Mouse (Mus musculus) limb, embryonic 15.5 days (tissue): ENCODE data around the gene Gtsf1. TPM values are rescaled to one million over a fixed set of nuclear protein-coding genes. Genes with fewer than 3 reads are reported as not detected.
A peak's percentile ranks its signal among the peaks of the same experiment; 100 is the strongest.
"Not testable (repeated sequence)": the region's sequence is repeated elsewhere in the genome, so short reads cannot be mapped to it uniquely, and the experiment has no call there.

Source experiments
- ATAC-seq: fragments of 200-750 bp; cut with Nextera tagmentation; 2 replicates; pipeline ENCODE4 v1.8.0; 2017; ENCODE audit warnings: low read depth, moderate TSS enrichment; ENCODE audit not compliant: insufficient number of reproducible peaks, low FRiP score, low TSS enrichment
- H3K27ac ChIP-seq: fragments of 300-500 bp; sonication (generic); 2 replicates; pipeline ENCODE4 v1.5.1; 2015; ENCODE audit warnings: moderate library complexity, mild to moderate bottlenecking, inconsistent platforms
- H3K27me3 ChIP-seq: fragments of 300-500 bp; sonication (generic); 2 replicates; pipeline ENCODE4 v1.6.1; 2015; ENCODE audit warnings: inconsistent platforms
- H3K36me3 ChIP-seq: fragments of 300-500 bp; sonication (generic); 2 replicates; pipeline ENCODE4 v1.6.1; 2015; ENCODE audit warnings: inconsistent platforms
- H3K4me1 ChIP-seq: fragments of 300-500 bp; sonication (generic); 2 replicates; pipeline ENCODE4 v1.6.1; 2015; ENCODE audit warnings: inconsistent platforms
- H3K4me2 ChIP-seq: fragments of 300-500 bp; sonication (generic); 2 replicates; pipeline ENCODE4 v1.6.1; 2015; ENCODE audit warnings: mild to moderate bottlenecking, inconsistent platforms
- H3K4me3 ChIP-seq: fragments of 300-500 bp; sonication (generic); 2 replicates; pipeline ENCODE4 v1.5.1; 2015; ENCODE audit warnings: mild to moderate bottlenecking, inconsistent platforms
- H3K9ac ChIP-seq: fragments of 300-500 bp; sonication (generic); 2 replicates; pipeline ENCODE4 v1.6.1; 2015; ENCODE audit warnings: inconsistent platforms
- H3K9me3 ChIP-seq: fragments of 300-500 bp; sonication (generic); 2 replicates; pipeline ENCODE4 v1.6.1; 2016; ENCODE audit warnings: inconsistent platforms
- WGBS: fragments of 180-500 bp; shearing (Covaris S2); methylation state at CpG from one replicate; pipeline ENCODE4 v1.1.7; 2015; 5-methylcytosine and 5-hydroxymethylcytosine counted together
- polyA plus RNA-seq: library from polyadenylated mRNA; unstranded; fragments of >200 nt; fragmentation: Nextera tagmentation; extraction: Ambion mirVana; gene quantifications from 2 replicates; pipeline ENCODE4 v1.2.1, GENCODE M21; 2015

Gene Gtsf1
- polyA plus RNA-seq, 1 experiment from 2014 or later, result not detected

DNA sequence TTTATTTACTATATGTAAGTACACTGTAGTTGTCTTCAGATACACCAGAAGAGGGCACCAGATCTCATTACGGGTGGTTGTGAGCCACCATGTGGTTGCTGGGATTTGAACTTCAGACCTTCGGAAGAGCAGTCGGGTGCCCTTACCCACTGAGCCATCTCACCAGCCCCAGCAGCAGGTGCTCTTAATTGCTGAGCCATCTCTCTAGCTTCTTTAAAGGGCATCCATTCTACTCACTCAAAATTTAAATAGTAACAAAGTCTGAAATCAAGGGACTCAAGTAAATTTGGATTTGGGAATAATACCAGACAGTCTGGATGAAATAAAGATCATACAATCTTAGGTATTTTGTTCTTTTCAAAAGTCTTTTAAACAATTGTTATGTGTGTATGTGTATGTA, 24.7 kb downstream of the Gtsf1 start:
- H3K9ac ChIP-seq, H3K27ac ChIP-seq, H3K4me3 ChIP-seq, ATAC-seq, H3K36me3 ChIP-seq, H3K27me3 ChIP-seq, H3K9me3 ChIP-seq, H3K4me1 ChIP-seq, H3K4me2 ChIP-seq: not testable (repeated sequence)
- WGBS, result 81% methylated on average over 3 of the region's 3 CpGs

DNA sequence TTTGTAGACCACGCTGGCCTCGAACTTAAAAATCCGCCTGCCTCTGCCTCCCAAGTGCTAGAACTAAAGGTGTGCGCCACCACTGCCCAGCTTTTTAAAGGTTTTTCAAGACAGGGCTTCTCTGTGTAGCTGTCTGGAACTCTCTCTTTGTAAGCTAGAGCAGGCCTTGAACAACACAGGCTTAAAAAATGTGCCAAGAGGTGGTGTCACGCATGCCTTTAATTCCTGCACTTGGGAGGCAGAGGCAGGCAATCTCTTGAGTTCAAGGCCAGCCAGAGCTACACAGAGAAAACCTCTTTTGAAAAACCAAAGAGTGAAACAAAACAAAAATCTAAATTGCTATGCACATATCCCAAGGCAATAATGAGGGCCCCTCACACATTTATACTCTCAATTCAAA, 28.9 kb downstream of the Gtsf1 start:
- no peaks in the 10 kb centered on the region for H3K4me1 ChIP-seq
- no peaks in the 10 kb centered on the region for H3K9me3 ChIP-seq
- no peaks in the 10 kb centered on the region for H3K27me3 ChIP-seq
- H3K4me2 ChIP-seq, result no peak overlapping the region
- no peak for ATAC-seq
- H3K27ac ChIP-seq, result no peak overlapping the region
- H3K36me3 ChIP-seq, result no peaks in the 10 kb centered on the region
- H3K4me3 ChIP-seq, result no peak overlapping the region
- WGBS, result 92% methylated on average over 5 of the region's 5 CpGs
- H3K9ac ChIP-seq, result no peak overlapping the region

DNA sequence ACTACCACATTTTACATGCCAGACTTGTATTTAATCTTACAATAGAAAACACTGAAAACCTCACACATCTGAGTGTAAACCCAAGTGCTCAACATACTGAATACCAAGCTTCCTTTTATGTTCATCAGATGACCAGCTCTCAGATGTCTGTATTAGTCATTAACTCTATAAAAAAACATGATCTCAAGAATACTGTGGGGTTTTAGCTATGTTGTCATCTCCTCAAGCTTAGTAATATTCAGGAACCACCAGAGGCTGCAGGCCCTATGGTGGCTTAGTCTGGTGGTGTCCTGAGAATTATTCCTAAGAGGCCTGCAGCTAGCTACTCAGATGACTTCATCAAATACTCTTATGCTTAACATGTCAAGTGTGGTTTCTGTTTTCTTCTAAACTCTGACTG, 36.7 kb downstream of the Gtsf1 start:
- Histone ChIP-seq H3K4me3 (no peak overlapping the region), H3K4me1 (no peaks in the 10 kb centered on the region), H3K4me2 (no peak overlapping the region), H3K36me3 (no peaks in the 10 kb centered on the region), H3K27ac (no peak overlapping the region), H3K9ac (no peak overlapping the region), H3K27me3 (no peaks in the 10 kb centered on the region), H3K9me3 (no peaks in the 10 kb centered on the region)
- ATAC-seq, result no peak

DNA sequence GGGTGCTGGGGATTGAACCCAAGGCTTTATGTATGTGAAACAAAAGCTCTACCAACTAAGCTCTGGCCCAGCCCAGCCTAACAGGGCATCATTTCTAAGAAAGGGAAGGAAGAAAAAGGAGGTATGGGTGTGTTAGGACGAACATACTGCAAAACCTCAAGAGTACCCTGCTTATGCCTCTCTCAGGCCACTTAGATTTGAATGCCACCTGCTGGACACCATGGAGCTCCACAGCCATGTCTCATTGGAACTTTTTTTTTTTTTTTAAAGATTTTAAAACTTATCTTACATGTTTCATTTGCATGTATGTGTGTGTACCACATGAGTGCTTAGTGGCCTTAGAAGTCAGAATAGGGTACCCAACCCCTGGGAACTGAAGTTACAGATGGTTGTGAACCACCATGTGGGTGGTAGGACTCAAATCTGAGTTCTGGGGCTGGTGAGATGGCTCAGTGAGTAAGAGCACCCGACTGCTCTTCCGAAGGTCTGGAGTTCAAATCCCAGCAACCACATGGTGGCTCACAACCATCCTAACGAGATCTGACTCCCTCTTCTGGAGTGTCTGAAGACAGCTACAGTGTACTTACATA, 41.6 kb downstream of the Gtsf1 start:
- no peak for ATAC-seq
- H3K9me3 ChIP-seq, result no peaks in the 10 kb centered on the region
- H3K4me1 ChIP-seq, result peaks cover 7% of the 10 kb centered on the region
- no peaks in the 10 kb centered on the region for H3K27me3 ChIP-seq
- 44% methylated on average over 4 of the region's 4 CpGs for WGBS
- no peaks in the 10 kb centered on the region for H3K36me3 ChIP-seq
- H3K27ac ChIP-seq, result no peak overlapping the region
- no peak overlapping the region for H3K4me2 ChIP-seq
- H3K4me3 ChIP-seq, result no peak overlapping the region
- no peak overlapping the region for H3K9ac ChIP-seq

DNA sequence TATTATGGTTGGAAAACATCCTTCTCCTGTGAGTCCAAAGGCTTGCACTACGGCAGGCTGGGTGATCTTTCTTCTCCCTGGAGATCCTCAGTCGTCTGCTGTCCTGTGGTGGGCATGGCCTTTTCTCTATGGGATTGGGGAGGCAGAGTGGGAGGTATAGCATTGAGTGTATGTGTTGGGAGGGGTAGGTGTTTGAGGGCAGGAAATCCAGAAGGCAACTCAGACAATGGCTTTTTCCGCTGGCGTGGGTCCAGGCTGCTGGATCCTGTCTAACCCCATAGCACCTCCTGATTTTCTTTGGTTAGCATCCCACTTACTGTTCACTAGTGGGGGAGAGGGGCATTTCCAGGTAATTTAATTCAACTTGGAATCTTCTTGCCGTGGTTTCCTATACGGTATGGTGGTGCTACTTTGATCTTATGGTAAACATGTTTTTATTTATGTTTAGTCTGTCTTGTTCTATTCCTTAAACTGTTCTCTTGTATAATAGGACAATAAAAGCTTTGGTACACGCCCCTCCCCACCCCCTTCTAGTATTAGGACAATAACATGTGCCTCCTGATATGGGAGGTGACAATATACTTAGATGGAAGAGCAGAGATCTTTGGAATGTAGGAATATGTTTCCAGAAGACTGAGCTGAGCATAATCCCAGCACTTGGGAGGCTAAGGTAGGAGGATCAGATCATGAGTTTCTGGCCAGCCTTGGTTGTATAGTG, 46.3 kb downstream of the Gtsf1 start:
- H3K36me3 ChIP-seq, result no peaks in the 10 kb centered on the region
- WGBS, result 61% methylated on average over 7 of the region's 7 CpGs
- 0 out of 2 replicates have a peak overlapping the region, but pooled peaks have one; percentile 7 for H3K27ac ChIP-seq
- H3K4me2 ChIP-seq, result no peak overlapping the region
- H3K9ac ChIP-seq, result no peak overlapping the region
- ATAC-seq, result no peak
- no peaks in the 10 kb centered on the region for H3K9me3 ChIP-seq
- peaks cover 18% of the 10 kb centered on the region for H3K4me1 ChIP-seq
- no peaks in the 10 kb centered on the region for H3K27me3 ChIP-seq
- H3K4me3 ChIP-seq, result no peak overlapping the region

DNA sequence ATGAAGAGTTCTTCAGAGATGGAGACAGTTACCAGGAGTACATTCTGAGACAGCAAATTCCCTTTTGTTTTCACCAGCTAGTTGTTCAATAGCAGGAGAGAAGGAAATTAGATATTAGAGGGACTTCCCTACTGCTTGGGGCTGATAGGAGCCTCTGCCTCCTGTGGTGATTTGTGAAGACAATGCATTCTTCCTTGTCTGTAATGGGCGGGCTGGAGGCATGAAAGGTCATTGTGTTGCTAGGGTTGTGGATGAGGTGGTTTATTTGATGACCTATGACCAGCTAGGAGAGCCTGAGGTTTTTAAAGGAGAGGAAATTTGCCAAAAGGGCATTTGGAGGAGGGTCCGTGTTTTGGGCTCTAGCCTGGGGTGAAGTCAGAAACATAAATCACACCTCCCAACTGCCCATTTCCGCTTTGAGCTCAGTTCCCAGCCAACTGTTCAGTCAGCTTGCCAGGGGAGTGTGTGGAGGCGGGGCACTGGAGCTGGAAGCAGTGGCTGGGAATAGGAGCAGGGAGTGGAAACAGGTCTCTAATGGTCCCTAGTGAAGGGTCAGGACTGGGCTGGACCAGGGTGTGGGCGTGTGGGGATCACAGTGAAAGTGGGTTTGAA, 47.4 kb downstream of the Gtsf1 start:
- Histone ChIP-seq H3K4me3 (no peak overlapping the region), H3K9me3 (no peaks in the 10 kb centered on the region), H3K4me2 (no peak overlapping the region), H3K4me1 (peaks cover 28% of the 10 kb centered on the region), H3K9ac (no peak overlapping the region), H3K27me3 (no peaks in the 10 kb centered on the region), H3K27ac (no peak overlapping the region), H3K36me3 (no peaks in the 10 kb centered on the region)
- peak; percentile 69; the same call in 1 of the 2 replicates for ATAC-seq
- 28% methylated on average over 5 of the region's 5 CpGs for WGBS

DNA sequence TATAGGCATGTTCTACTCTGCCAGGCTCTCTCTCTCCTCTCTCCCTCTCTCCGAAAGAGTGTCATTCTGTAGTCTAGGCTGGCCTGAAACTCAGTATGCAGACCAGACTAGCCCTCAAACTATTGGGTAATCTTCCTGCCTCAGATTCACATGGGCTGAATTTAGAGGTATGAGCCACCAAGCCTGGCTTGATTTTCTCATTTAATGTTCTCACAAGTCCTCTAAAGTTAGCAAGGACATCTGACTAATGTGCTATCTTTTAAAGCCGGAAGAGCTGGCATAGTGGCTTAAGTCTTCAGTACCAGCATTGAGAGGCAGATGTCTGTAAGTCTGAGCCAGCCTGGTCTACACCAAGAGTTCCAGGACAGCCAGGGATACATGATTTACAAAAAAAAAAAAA, 48.2 kb downstream of the Gtsf1 start:
- WGBS, result 87% methylated on average over 2 of the region's 2 CpGs
- ATAC-seq, result no peak
- peaks cover 36% of the 10 kb centered on the region for H3K4me1 ChIP-seq
- H3K9ac ChIP-seq, result no peak overlapping the region
- no peak overlapping the region for H3K4me2 ChIP-seq
- H3K27ac ChIP-seq, result no peak overlapping the region
- H3K4me3 ChIP-seq, result no peak overlapping the region
- H3K9me3 ChIP-seq, result no peaks in the 10 kb centered on the region
- no peaks in the 10 kb centered on the region for H3K36me3 ChIP-seq
- no peaks in the 10 kb centered on the region for H3K27me3 ChIP-seq

DNA sequence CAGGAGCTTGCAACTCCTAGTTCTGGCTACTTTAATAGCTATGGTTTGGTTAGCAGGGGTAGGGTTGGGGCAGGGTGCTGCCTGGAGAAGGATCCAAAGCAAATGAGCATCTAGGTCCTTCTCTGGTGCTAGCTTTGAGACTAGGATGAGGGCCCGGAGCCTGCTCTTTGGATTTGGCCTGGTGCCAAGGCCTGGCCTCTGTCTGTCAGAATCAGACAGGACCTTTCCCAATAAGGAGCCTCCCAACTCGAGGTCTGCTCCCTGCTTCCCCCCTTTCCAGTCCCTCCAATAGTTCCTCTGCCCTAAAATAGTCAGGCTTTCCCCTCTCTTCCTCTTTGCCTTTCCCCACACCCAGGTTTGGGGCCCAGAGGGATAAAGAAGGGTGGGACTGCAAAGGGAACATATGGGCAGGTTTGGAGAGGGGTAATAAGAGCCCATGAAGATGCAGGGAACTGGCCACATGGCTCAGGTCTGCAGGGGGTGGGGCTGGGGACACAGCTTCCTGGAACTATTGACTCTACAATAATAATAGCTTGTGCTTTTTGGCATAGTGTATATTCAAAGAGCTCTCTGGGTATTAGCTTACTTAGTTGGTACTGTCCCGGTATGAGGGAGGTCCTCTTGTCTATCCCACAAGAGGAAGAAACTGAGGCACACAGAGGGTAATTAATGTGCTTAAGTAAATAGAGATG, 51.5 kb downstream of the Gtsf1 start:
- 42% methylated on average over 3 of the region's 3 CpGs for WGBS
- Histone ChIP-seq H3K36me3 (no peaks in the 10 kb centered on the region), H3K4me2 (no peak overlapping the region), H3K27ac (peak overlapping the region; percentile 75; the same call in 1 of the 2 replicates), H3K9me3 (no peaks in the 10 kb centered on the region), H3K9ac (no peak overlapping the region), H3K4me3 (no peak overlapping the region), H3K27me3 (no peaks in the 10 kb centered on the region), H3K4me1 (peaks cover 37% of the 10 kb centered on the region)
- no peak for ATAC-seq

DNA sequence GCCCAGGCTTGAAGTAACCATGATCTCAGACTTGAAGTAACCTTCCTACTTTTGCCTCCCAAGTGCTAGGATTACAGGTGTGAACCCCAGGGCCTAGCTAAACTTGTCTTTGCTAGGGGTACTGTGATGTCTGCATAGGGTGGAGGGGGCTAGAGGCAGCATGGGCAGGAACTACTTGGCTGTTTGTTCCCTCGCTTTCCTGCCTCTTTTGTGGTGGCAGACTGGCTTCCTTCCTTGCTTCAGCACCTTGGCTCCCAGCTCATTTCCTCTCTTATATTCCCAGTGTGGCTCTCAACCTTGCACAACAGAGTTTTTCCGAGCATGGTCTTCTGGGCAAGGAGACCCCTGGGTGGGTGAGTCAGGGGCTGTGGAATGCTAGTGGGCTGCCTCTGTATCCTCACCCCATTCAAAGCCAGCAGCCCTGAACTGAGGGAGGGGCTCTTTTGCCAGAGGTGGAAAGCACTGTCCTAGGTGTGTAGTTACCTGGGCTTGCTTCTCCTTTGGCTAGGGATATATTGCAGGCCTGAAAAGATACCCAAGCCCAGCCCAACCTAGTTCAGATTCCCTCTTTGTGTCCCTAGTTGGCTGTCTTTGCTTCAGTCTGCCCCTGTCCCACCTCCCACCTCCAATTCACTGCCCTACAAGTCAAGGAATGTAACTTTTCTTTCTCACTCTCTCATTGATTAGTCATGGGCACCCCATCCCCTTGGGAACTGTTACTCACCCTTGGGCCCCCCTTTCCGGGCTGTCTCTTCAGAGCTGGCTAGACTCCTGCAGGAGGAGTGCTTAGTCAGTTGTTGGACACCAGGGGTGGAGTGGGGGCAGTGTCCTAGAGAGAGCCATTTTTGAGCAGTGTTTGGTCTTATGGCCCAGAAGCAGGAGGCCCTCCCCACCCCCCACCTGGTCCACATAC, 52.3 kb downstream of the Gtsf1 start:
- H3K36me3 ChIP-seq, result no peaks in the 10 kb centered on the region
- ATAC-seq, result no peak
- H3K9ac ChIP-seq, result no peak overlapping the region
- H3K9me3 ChIP-seq, result no peaks in the 10 kb centered on the region
- H3K27me3 ChIP-seq, result no peaks in the 10 kb centered on the region
- peak overlapping the region; percentile 75 for H3K27ac ChIP-seq
- no peak overlapping the region for H3K4me3 ChIP-seq
- H3K4me1 ChIP-seq, result peaks cover 29% of the 10 kb centered on the region
- H3K4me2 ChIP-seq, result no peak overlapping the region
- 49% methylated on average over 3 of the region's 3 CpGs for WGBS

DNA sequence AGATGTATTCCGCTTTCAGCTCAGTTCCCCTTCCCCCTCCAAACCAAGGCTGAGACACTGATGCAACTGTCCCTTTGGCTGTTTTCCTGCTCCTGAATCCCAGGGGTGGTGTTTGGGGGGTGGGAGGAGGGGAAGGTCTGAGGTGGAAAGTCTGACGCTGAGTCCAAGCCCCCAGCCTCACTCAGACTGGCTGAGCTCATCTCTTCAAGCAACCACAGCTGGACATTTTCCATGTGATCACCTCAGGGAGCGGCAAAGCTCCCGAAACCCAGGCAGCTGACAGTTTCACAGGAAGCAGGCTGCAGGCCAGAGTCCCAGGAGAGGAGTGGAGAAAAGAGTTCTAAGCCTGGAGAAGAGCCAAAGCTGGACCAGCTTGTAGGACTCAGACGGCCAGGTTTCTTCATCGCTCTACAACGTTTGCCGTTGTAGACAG, 53.4 kb downstream of the Gtsf1 start:
- H3K9ac ChIP-seq, result no peak overlapping the region
- ATAC-seq, result peak; percentile 55
- peaks cover 27% of the 10 kb centered on the region for H3K4me1 ChIP-seq
- H3K36me3 ChIP-seq, result no peaks in the 10 kb centered on the region
- no peaks in the 10 kb centered on the region for H3K9me3 ChIP-seq
- no peak overlapping the region for H3K4me3 ChIP-seq
- H3K4me2 ChIP-seq, result no peak overlapping the region
- 38% methylated on average over 8 of the region's 8 CpGs for WGBS
- H3K27me3 ChIP-seq, result no peaks in the 10 kb centered on the region
- H3K27ac ChIP-seq, result peak overlapping the region; percentile 75

DNA sequence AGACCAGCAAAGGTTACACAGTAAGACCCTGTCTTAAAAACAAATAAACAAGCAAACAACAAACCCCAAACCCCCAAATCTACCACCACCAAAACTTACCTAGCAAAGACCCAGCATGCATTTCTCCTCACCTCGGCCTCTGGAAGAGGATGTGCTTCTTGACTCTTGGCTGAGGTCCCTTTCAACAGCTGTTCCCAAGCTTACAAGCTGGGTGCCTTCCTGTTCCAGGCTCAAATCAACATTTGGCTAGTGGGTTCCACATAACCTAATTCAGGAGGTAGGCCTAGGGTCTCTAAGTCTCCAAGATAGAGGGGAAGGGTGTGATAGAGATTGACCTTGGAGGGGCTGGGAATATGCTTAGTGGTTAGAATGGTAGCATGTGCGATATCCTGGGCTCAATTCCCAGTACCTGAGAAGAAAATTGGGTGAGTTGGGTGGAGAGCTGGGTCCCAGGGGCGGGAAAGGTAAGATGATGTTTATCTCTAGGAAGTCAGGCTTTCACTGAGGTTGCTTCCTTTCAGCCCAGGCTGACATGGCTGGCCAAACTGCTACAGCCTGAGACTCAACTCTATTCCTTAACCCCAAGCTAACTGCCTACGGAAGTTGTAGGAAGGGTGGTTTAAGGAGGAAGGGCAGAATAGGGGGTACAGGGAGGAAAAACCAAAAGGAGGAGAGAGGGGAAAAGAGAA, 55.0 kb downstream of the Gtsf1 start:
- Histone ChIP-seq H3K27ac (no peak overlapping the region), H3K4me3 (no peak overlapping the region), H3K9me3 (no peaks in the 10 kb centered on the region), H3K9ac (no peak overlapping the region), H3K27me3 (no peaks in the 10 kb centered on the region), H3K4me2 (no peak overlapping the region), H3K36me3 (no peaks in the 10 kb centered on the region), H3K4me1 (peaks cover 37% of the 10 kb centered on the region)
- ATAC-seq, result no peak
- WGBS, result 84% methylated on average over 4 of the region's 4 CpGs
